Mouse (Mus musculus) lung, postnatal 0 days (tissue): ENCODE measurements around the gene Ttc30a2. TPM values are rescaled to one million over a fixed set of nuclear protein-coding genes. Genes with fewer than 3 reads are reported as not detected.

Experiments used
- ATAC-seq: fragments of 200-750 bp; cut with Nextera tagmentation; 2 replicates; pipeline ENCODE4 v1.8.0; 2017; ENCODE audit warnings: moderate library complexity
- DNase-seq: peaks from one replicate; pipeline ENCODE4 v3.0.0-alpha.2; 2016; ENCODE audit warnings: low spot score
- H3K27ac ChIP-seq: fragments of 300-500 bp; sonication (generic); 2 replicates; pipeline ENCODE4 v1.5.1; 2014; ENCODE audit warnings: antibody characterized with exemption, mild to moderate bottlenecking, low read length, mixed read lengths
- H3K27me3 ChIP-seq: fragments of 300-500 bp; sonication (generic); replicated peaks from 2 replicates; pipeline ENCODE4 v1.6.1; 2014; ENCODE audit warnings: low read length, mixed read lengths; ENCODE audit not compliant: insufficient read depth
- H3K36me3 ChIP-seq: fragments of 300-500 bp; sonication (generic); 2 replicates; pipeline ENCODE4 v1.6.1; 2014; ENCODE audit warnings: low read length, mixed read lengths; ENCODE audit not compliant: insufficient read depth
- H3K4me1 ChIP-seq: fragments of 300-500 bp; sonication (generic); 2 replicates; pipeline ENCODE4 v1.6.1; 2014; ENCODE audit warnings: antibody characterized with exemption, low read depth, low read length, mixed read lengths; ENCODE audit not compliant: insufficient read depth
- H3K4me2 ChIP-seq: fragments of 300-500 bp; sonication (generic); replicated peaks from 2 replicates; pipeline ENCODE4 v1.6.1; 2014; ENCODE audit warnings: low read depth, mild to moderate bottlenecking, low read length, moderate library complexity, mixed read lengths
- H3K4me3 ChIP-seq: fragments of 300-500 bp; sonication (generic); 2 replicates; pipeline ENCODE4 v1.5.1; 2014; ENCODE audit warnings: low read depth, low read length
- H3K9ac ChIP-seq: fragments of 300-500 bp; sonication (generic); replicated peaks from 2 replicates; pipeline ENCODE4 v1.6.1; 2014; ENCODE audit warnings: low read depth, mild to moderate bottlenecking
- H3K9me3 ChIP-seq: fragments of 300-500 bp; sonication (generic); 2 replicates; pipeline ENCODE4 v1.6.1; 2016; ENCODE audit warnings: low read length, mixed read lengths
- CTCF ChIP-seq: IDR thresholded peaks from 2 replicates; pipeline ENCODE4 v1.5.1; 2016; ENCODE audit warnings: antibody characterized with exemption, mild to moderate bottlenecking
- EP300 ChIP-seq: IDR thresholded peaks from 2 replicates; pipeline ENCODE4 v1.6.1; 2016; ENCODE audit warnings: antibody characterized with exemption, mild to moderate bottlenecking, control low read depth
- WGBS: fragments of 180-500 bp; shearing (Covaris S2); extraction: QIAGEN DNeasy Blood & Tissue Kit; methylation state at CpG from one replicate; pipeline ENCODE4 v1.1.7; 2014; 5-methylcytosine and 5-hydroxymethylcytosine counted together
- polyA plus RNA-seq: library from polyadenylated mRNA; unstranded; fragments of >200 nt; fragmentation: Nextera tagmentation; extraction: Ambion mirVana; gene quantifications from 2 replicates; pipeline ENCODE4 v1.2.1, GENCODE M21; 2015

Ttc30a2 gene
- polyA plus RNA-seq, 1 experiment from 2014 or later, result 0.25 TPM

GRCm38 (mm10) chr2:75933541-75933940, 44.4 kb downstream of the Ttc30a2 start:
- Histone ChIP-seq H3K27ac (no peak overlapping the region), H3K4me2 (no peak overlapping the region), H3K9me3 (no peaks in the 10 kb centered on the region), H3K9ac (no peak overlapping the region), H3K4me1 (no peaks in the 10 kb centered on the region), H3K27me3 (no peaks in the 10 kb centered on the region), H3K36me3 (peaks cover 12% of the 10 kb centered on the region; the same call in 1 of the 2 replicates), H3K4me3 (no peak overlapping the region)
- no peak for TF ChIP-seq EP300
- no peak for TF ChIP-seq CTCF
- DNase-seq (no peak), ATAC-seq (no peak)
- 32% methylated on average over 7 of the region's 7 CpGs for WGBS

GRCm38 (mm10) chr2:75930941-75931340, 47.0 kb downstream of the Ttc30a2 start:
- Histone ChIP-seq H3K4me3 (no peak overlapping the region), H3K27me3 (no peaks in the 10 kb centered on the region), H3K4me2 (no peak overlapping the region), H3K36me3 (peaks cover 17% of the 10 kb centered on the region; the same call in 1 of the 2 replicates), H3K4me1 (no peaks in the 10 kb centered on the region), H3K9me3 (no peaks in the 10 kb centered on the region), H3K27ac (no peak overlapping the region), H3K9ac (no peak overlapping the region)
- ATAC-seq (no peak), DNase-seq (no peak)
- 86% methylated on average over 2 of the region's 2 CpGs for WGBS
- no peak for TF ChIP-seq CTCF
- no peak for TF ChIP-seq EP300

- Histone ChIP-seq H3K9me3 (no peaks in the 10 kb centered on the region), H3K27ac (no peak overlapping the region), H3K27me3 (no peaks in the 10 kb centered on the region), H3K4me1 (no peaks in the 10 kb centered on the region), H3K4me3 (no peak overlapping the region), H3K36me3 (peaks cover 17% of the 10 kb centered on the region; the same call in 1 of the 2 replicates), H3K4me2 (no peak overlapping the region), H3K9ac (no peak overlapping the region)
- DNase-seq (no peak), ATAC-seq (no peak)
- TF ChIP-seq CTCF (no peak), EP300 (no peak)
- WGBS, result 86% methylated on average over 6 of the region's 6 CpGs
Observed at GRCm38 (mm10) chr2:75929786-75930444, 48.1 kb downstream of the Ttc30a2 start.

- WGBS, result 81% methylated on average over 2 of the region's 2 CpGs
- no peak for DNase-seq
- no peaks in the 10 kb centered on the region for H3K27me3 ChIP-seq
- TF ChIP-seq CTCF, result no peak
- no peak for TF ChIP-seq EP300
- no peak overlapping the region for H3K4me2 ChIP-seq
- no peaks in the 10 kb centered on the region for H3K4me1 ChIP-seq
- no peak overlapping the region for H3K4me3 ChIP-seq
- H3K36me3 ChIP-seq, result peaks cover 17% of the 10 kb centered on the region; the same call in 1 of the 2 replicates
- no peak overlapping the region for H3K9ac ChIP-seq
- no peak for ATAC-seq
- H3K9me3 ChIP-seq, result no peaks in the 10 kb centered on the region
- H3K27ac ChIP-seq, result no peak overlapping the region
Observed at GRCm38 (mm10) chr2:75929141-75929540, 48.8 kb downstream of the Ttc30a2 start.

GRCm38 (mm10) chr2:75928011-75928410, 50.0 kb downstream of the Ttc30a2 start:
- no peak for ATAC-seq
- Histone ChIP-seq H3K27me3 (no peaks in the 10 kb centered on the region), H3K4me3 (no peak overlapping the region), H3K4me1 (no peaks in the 10 kb centered on the region), H3K9ac (no peak overlapping the region), H3K27ac (no peak overlapping the region), H3K36me3 (peaks cover 17% of the 10 kb centered on the region; the same call in 1 of the 2 replicates), H3K4me2 (no peak overlapping the region), H3K9me3 (no peaks in the 10 kb centered on the region)
- DNase-seq, result no peak
- 94% methylated on average over 3 of the region's 3 CpGs for WGBS
- TF ChIP-seq EP300, result no peak
- no peak for TF ChIP-seq CTCF

- Histone ChIP-seq H3K9ac (no peak overlapping the region), H3K27me3 (no peaks in the 10 kb centered on the region), H3K36me3 (0 out of 2 replicates have a peak, but pooled peaks cover 11% of the 10 kb centered on the region), H3K4me1 (no peaks in the 10 kb centered on the region), H3K9me3 (no peaks in the 10 kb centered on the region), H3K27ac (no peak overlapping the region), H3K4me2 (no peak overlapping the region), H3K4me3 (no peak overlapping the region)
- ATAC-seq (no peak), DNase-seq (no peak)
- TF ChIP-seq CTCF (no peak), EP300 (no peak)
- WGBS, result 77% methylated on average over 5 of the region's 5 CpGs
Observed at GRCm38 (mm10) chr2:75926061-75926460, 51.9 kb downstream of the Ttc30a2 start.

Other genes with a start within 250 kb of the Ttc30a2 start
- 14.2 and 16.4 TPM in 2 replicates for gene Agps, start 146.0 kb downstream of the Ttc30a2 start, polyA plus RNA-seq
- gene Ttc30b, start 39.6 kb downstream of the Ttc30a2 start, polyA plus RNA-seq, result 17.9 and 18.6 TPM in 2 replicates
- 2.8 and 3.9 TPM in 2 replicates for gene Ttc30a1, start 3.8 kb upstream of the Ttc30a2 start, polyA plus RNA-seq